Mouse (Mus musculus): ENCODE measurements around the gene Tet2. TPM values are rescaled to one million over a fixed set of nuclear protein-coding genes. Genes with fewer than 3 reads are reported as not detected.

The Tet2 gene
- polyA plus RNA-seq, 1 experiment from 2014 or later, result 24.8 TPM

DNA sequence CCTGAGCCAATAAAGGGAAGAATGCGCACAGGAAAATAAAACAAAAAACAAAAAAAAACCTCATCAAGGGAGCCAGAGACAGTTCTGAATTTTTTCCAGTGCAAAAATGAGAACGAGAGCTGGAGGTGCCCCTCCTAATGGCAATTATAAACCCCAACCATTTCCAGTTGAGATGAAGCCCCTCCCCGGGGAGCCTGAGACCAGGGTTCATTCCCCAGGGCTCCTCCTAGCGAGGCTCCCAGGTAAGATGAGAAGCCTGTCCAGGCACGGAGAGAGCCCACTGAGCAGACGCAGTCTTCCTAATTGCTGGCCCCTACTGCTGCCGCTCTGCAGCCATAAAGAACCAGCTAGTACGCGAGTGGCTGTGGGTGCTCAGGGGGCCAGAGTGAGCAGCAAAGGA lies 34.2 kb upstream of the Tet2 start:
- Histone ChIP-seq H3K4me3 (ENCODE audit: low read length) (no peak overlapping the region), H3K9ac (ENCODE audit: low read depth, low read length) (no peak overlapping the region), H3K4me2 (replicated peaks; ENCODE audit: low read depth, low read length) (no peak overlapping the region), H3K4me1 (ENCODE audit: control insufficient read depth, insufficient read depth, low read length) (no peaks in the 10 kb centered on the region), H3K9me3 (ENCODE audit: control insufficient read depth, low read length) (no peaks in the 10 kb centered on the region), H3K36me3 (ENCODE audit: control insufficient read depth, insufficient read depth, low read length) (no peaks in the 10 kb centered on the region), H3K27ac (ENCODE audit: low read depth, low read length) (no peak overlapping the region), H3K27me3 (ENCODE audit: control insufficient read depth, insufficient read depth, low read length) (no peaks in the 10 kb centered on the region)
- 25% methylated on average over 9 of the region's 9 CpGs for WGBS
- ATAC-seq (ENCODE audit: low FRiP score, low TSS enrichment), result no peak

DNA sequence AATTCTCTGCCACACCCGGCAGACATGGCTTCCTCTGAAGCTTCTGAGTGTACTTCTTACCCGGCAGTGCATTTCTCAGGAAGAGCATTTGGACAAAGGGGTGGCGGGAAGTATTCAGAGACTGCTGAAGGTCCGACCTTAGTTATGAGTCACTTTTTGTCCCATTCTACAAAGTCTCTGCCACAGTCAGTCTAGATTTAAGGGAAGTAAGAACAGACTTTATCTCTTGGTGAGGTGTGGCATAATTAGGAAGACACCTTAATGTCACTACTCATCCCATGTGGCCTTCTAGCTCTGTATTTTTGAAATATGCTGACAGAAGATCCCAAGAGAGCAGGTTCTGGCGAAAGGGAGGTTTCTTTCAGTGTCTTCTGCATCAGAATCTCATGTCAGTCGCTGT lies 30.0 kb upstream of the Tet2 start:
- 73% methylated on average over 6 of the region's 6 CpGs for WGBS
- H3K4me3 ChIP-seq (ENCODE audit: low read length), result no peak overlapping the region
- H3K9ac ChIP-seq (ENCODE audit: low read depth, low read length), result no peak overlapping the region
- H3K4me2 ChIP-seq (replicated peaks; ENCODE audit: low read depth, low read length), result no peak overlapping the region
- H3K27me3 ChIP-seq (ENCODE audit: control insufficient read depth, insufficient read depth, low read length), result no peaks in the 10 kb centered on the region
- H3K36me3 ChIP-seq (ENCODE audit: control insufficient read depth, insufficient read depth, low read length), result no peaks in the 10 kb centered on the region
- H3K4me1 ChIP-seq (ENCODE audit: control insufficient read depth, insufficient read depth, low read length), result no peaks in the 10 kb centered on the region
- no peaks in the 10 kb centered on the region for H3K9me3 ChIP-seq (ENCODE audit: control insufficient read depth, low read length)
- no peak overlapping the region for H3K27ac ChIP-seq (ENCODE audit: low read depth, low read length)
- no peak for ATAC-seq (ENCODE audit: low FRiP score, low TSS enrichment)

DNA sequence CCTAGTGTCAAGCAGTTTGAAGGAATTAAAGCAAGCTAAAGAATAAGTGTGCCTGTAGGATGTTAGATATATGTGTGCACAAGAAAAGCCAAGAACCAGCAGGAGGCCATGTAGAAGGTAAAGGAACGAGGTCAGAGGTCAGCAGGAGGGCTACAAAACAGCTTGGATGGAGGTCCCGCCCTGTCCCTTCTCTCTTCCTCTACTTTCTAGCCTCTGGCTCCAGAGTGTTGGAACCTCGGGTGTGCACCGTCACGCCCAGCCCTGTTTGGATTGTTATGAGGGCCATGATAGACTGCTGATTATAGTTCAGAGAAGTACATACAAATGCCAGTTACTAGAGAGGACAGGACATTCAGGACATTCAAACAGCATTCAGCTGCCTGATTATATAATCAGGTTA lies 27.0 kb upstream of the Tet2 start:
- H3K36me3 ChIP-seq (ENCODE audit: control insufficient read depth, insufficient read depth, low read length), result no peaks in the 10 kb centered on the region
- H3K4me2 ChIP-seq (replicated peaks; ENCODE audit: low read depth, low read length), result no peak overlapping the region
- no peak overlapping the region for H3K9ac ChIP-seq (ENCODE audit: low read depth, low read length)
- H3K4me3 ChIP-seq (ENCODE audit: low read length), result no peak overlapping the region
- no peaks in the 10 kb centered on the region for H3K4me1 ChIP-seq (ENCODE audit: control insufficient read depth, insufficient read depth, low read length)
- WGBS, result 85% methylated on average over 5 of the region's 5 CpGs
- no peaks in the 10 kb centered on the region for H3K27me3 ChIP-seq (ENCODE audit: control insufficient read depth, insufficient read depth, low read length)
- H3K27ac ChIP-seq (ENCODE audit: low read depth, low read length), result no peak overlapping the region
- no peaks in the 10 kb centered on the region for H3K9me3 ChIP-seq (ENCODE audit: control insufficient read depth, low read length)
- no peak for ATAC-seq (ENCODE audit: low FRiP score, low TSS enrichment)

DNA sequence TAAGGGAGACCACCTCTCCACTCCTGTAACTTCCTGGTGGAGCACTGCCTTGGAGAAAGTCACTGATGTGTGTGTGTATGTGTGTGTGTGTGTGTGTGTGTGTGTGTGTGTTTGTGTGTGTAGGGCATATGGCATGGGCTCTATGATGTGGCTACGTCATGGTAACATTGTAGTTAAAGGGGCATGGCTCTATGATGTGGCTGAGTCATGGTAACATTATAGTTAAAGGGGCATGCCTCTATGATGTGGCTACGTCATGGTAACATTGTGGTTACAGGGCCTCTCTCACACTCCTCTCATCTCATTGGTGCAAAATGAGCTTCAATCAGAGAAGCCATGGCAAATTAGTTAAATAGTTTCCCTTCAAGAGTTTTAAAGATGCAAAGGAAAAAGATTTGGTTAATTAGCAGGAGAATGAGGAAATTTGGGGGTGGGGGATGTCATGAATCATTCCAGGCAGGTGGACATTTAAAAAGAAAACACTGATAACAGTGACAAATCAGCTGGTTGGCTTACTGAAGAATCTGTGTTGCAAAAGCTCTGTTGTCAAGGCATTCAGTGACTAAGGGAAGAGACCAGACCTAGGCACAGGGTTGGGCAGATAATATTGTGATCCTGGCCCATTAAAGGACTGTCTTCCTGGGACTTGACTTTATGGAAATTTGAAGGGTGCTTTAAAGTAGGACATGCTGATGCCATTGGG lies 18.7 kb upstream of the Tet2 start:
- H3K4me1 ChIP-seq (ENCODE audit: control insufficient read depth, insufficient read depth, low read length), result no peaks in the 10 kb centered on the region
- no peak overlapping the region for H3K9ac ChIP-seq (ENCODE audit: low read depth, low read length)
- H3K9me3 ChIP-seq (ENCODE audit: control insufficient read depth, low read length), result no peaks in the 10 kb centered on the region
- H3K4me3 ChIP-seq (ENCODE audit: low read length), result no peak overlapping the region
- H3K27ac ChIP-seq (ENCODE audit: low read depth, low read length), result no peak overlapping the region
- ATAC-seq (ENCODE audit: low FRiP score, low TSS enrichment), result no peak
- WGBS, result 64% methylated on average over 2 of the region's 2 CpGs
- H3K27me3 ChIP-seq (ENCODE audit: control insufficient read depth, insufficient read depth, low read length), result no peaks in the 10 kb centered on the region
- no peak overlapping the region for H3K4me2 ChIP-seq (replicated peaks; ENCODE audit: low read depth, low read length)
- H3K36me3 ChIP-seq (ENCODE audit: control insufficient read depth, insufficient read depth, low read length), result no peaks in the 10 kb centered on the region

DNA sequence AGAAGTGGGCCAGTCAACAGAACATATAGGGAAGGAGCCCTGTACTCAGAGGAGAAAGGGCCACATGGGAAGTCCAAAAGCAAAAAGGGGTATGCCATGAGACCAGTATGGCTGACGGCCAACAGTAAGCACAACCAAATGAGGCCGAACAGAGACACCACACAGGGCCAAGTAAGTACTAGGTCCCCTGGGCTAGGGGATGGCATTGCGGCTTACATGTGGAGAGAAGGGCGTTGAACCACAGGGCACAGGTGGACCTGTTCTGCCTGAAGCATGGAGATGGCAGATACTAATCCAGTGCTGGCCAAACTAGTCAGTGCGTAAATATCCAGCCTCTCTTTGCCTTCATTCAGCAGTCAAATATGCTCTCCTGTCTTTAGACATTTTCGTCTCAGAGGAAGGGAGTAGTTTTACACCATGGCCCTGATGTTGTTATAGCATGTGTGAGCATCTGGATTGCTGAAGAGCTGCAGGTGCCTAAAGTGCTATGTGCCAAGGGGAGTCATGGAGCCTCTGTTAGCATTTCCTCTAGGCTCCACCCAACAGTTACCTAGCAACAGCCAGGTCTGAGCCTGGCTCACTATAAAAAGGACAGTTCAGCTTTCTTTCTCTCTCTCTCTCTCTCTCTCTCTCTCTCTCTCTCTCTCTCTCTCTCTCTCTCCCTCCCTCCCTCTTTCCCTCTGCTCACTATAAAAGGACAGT lies 14.6 kb upstream of the Tet2 start:
- Histone ChIP-seq H3K4me2 (replicated peaks; ENCODE audit: low read depth, low read length) (no peak overlapping the region), H3K4me3 (ENCODE audit: low read length) (no peak overlapping the region), H3K9ac (ENCODE audit: low read depth, low read length) (no peak overlapping the region), H3K27ac (ENCODE audit: low read depth, low read length) (no peak overlapping the region), H3K27me3 (ENCODE audit: control insufficient read depth, insufficient read depth, low read length) (no peaks in the 10 kb centered on the region), H3K9me3 (ENCODE audit: control insufficient read depth, low read length) (no peaks in the 10 kb centered on the region), H3K36me3 (ENCODE audit: control insufficient read depth, insufficient read depth, low read length) (no peaks in the 10 kb centered on the region), H3K4me1 (ENCODE audit: control insufficient read depth, insufficient read depth, low read length) (no peaks in the 10 kb centered on the region)
- no peak for ATAC-seq (ENCODE audit: low FRiP score, low TSS enrichment)
- WGBS, result 90% methylated on average over 6 of the region's 6 CpGs

DNA sequence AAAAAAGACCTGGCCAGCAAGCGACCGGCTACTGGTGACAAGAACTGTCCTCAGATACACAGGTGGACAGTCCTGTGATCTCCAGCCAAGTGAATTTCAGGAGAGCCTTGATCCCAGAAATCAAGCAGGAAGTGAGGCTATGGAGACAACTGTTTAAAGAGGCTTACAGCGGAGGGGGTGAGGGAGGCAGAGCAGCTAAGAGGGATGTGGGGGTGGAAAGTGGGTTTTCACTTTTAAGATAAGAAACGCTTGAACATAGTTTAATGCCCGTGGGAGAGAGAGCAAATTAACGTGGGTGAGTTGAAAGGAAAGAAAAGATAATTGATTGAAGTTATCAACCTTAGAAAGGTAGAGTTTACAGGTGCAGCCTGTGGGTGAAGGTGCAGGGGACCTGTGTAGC lies 12.7 kb upstream of the Tet2 start:
- H3K4me3 ChIP-seq (ENCODE audit: low read length), result no peak overlapping the region
- 54% methylated on average over 6 of the region's 6 CpGs for WGBS
- no peaks in the 10 kb centered on the region for H3K9me3 ChIP-seq (ENCODE audit: control insufficient read depth, low read length)
- H3K9ac ChIP-seq (ENCODE audit: low read depth, low read length), result no peak overlapping the region
- H3K27ac ChIP-seq (ENCODE audit: low read depth, low read length), result no peak overlapping the region
- no peak overlapping the region for H3K4me2 ChIP-seq (replicated peaks; ENCODE audit: low read depth, low read length)
- no peaks in the 10 kb centered on the region for H3K27me3 ChIP-seq (ENCODE audit: control insufficient read depth, insufficient read depth, low read length)
- H3K4me1 ChIP-seq (ENCODE audit: control insufficient read depth, insufficient read depth, low read length), result no peaks in the 10 kb centered on the region
- no peaks in the 10 kb centered on the region for H3K36me3 ChIP-seq (ENCODE audit: control insufficient read depth, insufficient read depth, low read length)
- ATAC-seq (ENCODE audit: low FRiP score, low TSS enrichment), result no peak

DNA sequence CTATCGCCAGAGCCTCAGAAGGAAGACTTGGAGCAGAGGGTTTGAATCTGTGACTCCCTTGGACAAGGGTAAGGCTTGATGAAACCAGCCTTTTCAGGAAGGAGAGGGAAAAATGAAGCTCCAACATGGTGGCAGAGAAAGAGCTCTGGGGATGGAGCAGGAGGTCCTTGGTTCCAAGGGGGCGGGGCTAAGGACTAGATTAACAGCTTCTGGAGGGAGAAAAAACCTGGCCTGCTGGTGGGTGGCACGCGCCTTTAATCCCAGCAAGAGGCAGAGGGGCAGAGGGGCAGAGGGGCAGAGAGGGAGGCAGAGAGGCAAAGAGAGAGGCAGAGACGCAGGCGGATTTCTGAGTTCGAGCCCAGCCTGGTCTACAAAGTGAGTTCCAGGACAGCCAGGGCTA lies 12.2 kb upstream of the Tet2 start:
- 81% methylated on average over 7 of the region's 7 CpGs for WGBS
- Histone ChIP-seq H3K4me1 (ENCODE audit: control insufficient read depth, insufficient read depth, low read length) (no peaks in the 10 kb centered on the region), H3K9me3 (ENCODE audit: control insufficient read depth, low read length) (no peaks in the 10 kb centered on the region), H3K9ac (ENCODE audit: low read depth, low read length) (no peak overlapping the region), H3K4me3 (ENCODE audit: low read length) (no peak overlapping the region), H3K4me2 (replicated peaks; ENCODE audit: low read depth, low read length) (no peak overlapping the region), H3K27me3 (ENCODE audit: control insufficient read depth, insufficient read depth, low read length) (no peaks in the 10 kb centered on the region), H3K27ac (ENCODE audit: low read depth, low read length) (no peak overlapping the region), H3K36me3 (ENCODE audit: control insufficient read depth, insufficient read depth, low read length) (no peaks in the 10 kb centered on the region)
- ATAC-seq (ENCODE audit: low FRiP score, low TSS enrichment), result no peak

DNA sequence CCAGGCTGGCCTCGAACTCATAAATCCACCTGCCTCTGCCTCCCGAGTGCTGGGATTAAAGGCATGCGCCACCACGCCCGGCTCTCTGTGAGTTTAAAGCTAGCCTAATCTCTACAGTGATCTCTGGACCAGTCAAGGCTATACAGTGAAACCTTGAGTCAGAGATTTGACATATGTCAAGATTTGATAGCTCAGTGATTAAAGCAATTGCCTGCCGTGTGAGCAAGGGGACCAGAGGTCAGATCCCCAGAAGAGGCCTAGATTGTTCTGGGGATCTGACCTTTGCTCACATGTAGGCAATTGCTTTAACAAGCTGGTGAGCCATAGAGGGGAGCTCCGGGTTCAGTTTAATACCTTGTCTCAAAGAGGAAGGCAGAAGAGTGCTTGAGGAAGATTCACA lies 10.4 kb upstream of the Tet2 start:
- Histone ChIP-seq H3K9me3 (ENCODE audit: control insufficient read depth, low read length) (no peaks in the 10 kb centered on the region), H3K4me3 (ENCODE audit: low read length) (no peak overlapping the region), H3K36me3 (ENCODE audit: control insufficient read depth, insufficient read depth, low read length) (no peaks in the 10 kb centered on the region), H3K27me3 (ENCODE audit: control insufficient read depth, insufficient read depth, low read length) (no peaks in the 10 kb centered on the region), H3K4me2 (replicated peaks; ENCODE audit: low read depth, low read length) (no peak overlapping the region), H3K9ac (ENCODE audit: low read depth, low read length) (no peak overlapping the region), H3K4me1 (ENCODE audit: control insufficient read depth, insufficient read depth, low read length) (no peaks in the 10 kb centered on the region), H3K27ac (ENCODE audit: low read depth, low read length) (no peak overlapping the region)
- ATAC-seq (ENCODE audit: low FRiP score, low TSS enrichment), result no peak
- WGBS, result 80% methylated on average over 7 of the region's 7 CpGs

DNA sequence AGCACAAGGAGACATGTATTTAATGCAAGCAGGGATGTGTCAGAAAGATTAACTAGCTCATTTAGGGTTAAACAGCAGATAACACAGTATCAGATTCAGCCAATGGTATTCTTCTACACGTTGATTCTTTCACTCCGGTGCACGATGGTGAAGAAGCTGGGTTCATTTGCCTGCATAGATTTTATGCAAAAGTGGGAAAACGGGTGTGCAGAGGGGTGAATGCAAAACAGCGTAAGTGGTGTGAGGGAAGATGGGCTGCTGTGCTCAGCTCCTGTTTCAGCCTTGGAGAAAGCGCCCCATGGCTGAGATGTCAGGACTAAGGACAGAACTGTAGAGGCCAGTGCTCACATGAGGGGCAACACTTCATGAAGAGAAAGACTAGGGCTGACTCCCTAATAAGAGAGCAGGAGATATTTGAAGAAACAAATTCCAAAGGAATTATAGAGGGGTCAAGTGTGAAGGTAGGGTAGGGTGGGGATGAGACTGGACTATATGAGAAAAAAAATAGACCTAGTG lies 9.7 kb upstream of the Tet2 start:
- ATAC-seq (ENCODE audit: low FRiP score, low TSS enrichment), result no peak
- H3K4me1 ChIP-seq (ENCODE audit: control insufficient read depth, insufficient read depth, low read length), result no peaks in the 10 kb centered on the region
- H3K27ac ChIP-seq (ENCODE audit: low read depth, low read length), result no peak overlapping the region
- no peaks in the 10 kb centered on the region for H3K27me3 ChIP-seq (ENCODE audit: control insufficient read depth, insufficient read depth, low read length)
- H3K4me2 ChIP-seq (replicated peaks; ENCODE audit: low read depth, low read length), result no peak overlapping the region
- WGBS, result 75% methylated on average over 6 of the region's 6 CpGs
- H3K36me3 ChIP-seq (ENCODE audit: control insufficient read depth, insufficient read depth, low read length), result no peaks in the 10 kb centered on the region
- no peak overlapping the region for H3K4me3 ChIP-seq (ENCODE audit: low read length)
- no peaks in the 10 kb centered on the region for H3K9me3 ChIP-seq (ENCODE audit: control insufficient read depth, low read length)
- no peak overlapping the region for H3K9ac ChIP-seq (ENCODE audit: low read depth, low read length)
